Mouse (Mus musculus) limb, embryonic 14.5 days (tissue): ENCODE results near the gene Rgs9. TPM values are rescaled to one million over a fixed set of nuclear protein-coding genes. Genes with fewer than 3 reads are reported as not detected.
A peak's percentile ranks its signal among the peaks of the same experiment; 100 is the strongest.

Experiments
- ATAC-seq: fragments of 200-750 bp; cut with Nextera tagmentation; 2 replicates; pipeline ENCODE4 v1.8.0; 2017; ENCODE audit warnings: low read depth, moderate number of reproducible peaks, moderate TSS enrichment; ENCODE audit not compliant: low FRiP score
- DNase-seq: peaks from one replicate; pipeline ENCODE4 v3.0.0-alpha.2; 2015; ENCODE audit warnings: low spot score
- H3K27ac ChIP-seq: fragments of 300-500 bp; sonication (generic); replicated peaks from 2 replicates; pipeline ENCODE4 v1.5.1; 2014; ENCODE audit warnings: low read depth, mild to moderate bottlenecking, low read length, moderate library complexity, mixed read lengths
- H3K27me3 ChIP-seq: fragments of 300-500 bp; sonication (generic); 2 replicates; pipeline ENCODE4 v1.6.1; 2014; ENCODE audit warnings: low read length, mixed read lengths; ENCODE audit not compliant: control insufficient read depth, insufficient read depth
- H3K36me3 ChIP-seq: fragments of 300-500 bp; sonication (generic); 2 replicates; pipeline ENCODE4 v1.6.1; 2014; ENCODE audit warnings: mild to moderate bottlenecking, low read length, moderate library complexity, mixed read lengths; ENCODE audit not compliant: control insufficient read depth, insufficient read depth
- H3K4me1 ChIP-seq: fragments of 300-500 bp; sonication (generic); 2 replicates; pipeline ENCODE4 v1.6.1; 2014; ENCODE audit warnings: antibody characterized with exemption, low read length, mixed read lengths; ENCODE audit not compliant: control insufficient read depth, insufficient read depth
- H3K4me2 ChIP-seq: fragments of 300-500 bp; sonication (generic); replicated peaks from 2 replicates; pipeline ENCODE4 v1.6.1; 2014; ENCODE audit warnings: low read depth, mild to moderate bottlenecking, low read length, moderate library complexity; ENCODE audit not compliant: severe bottlenecking
- H3K4me3 ChIP-seq: fragments of 300-500 bp; sonication (generic); replicated peaks from 2 replicates; pipeline ENCODE4 v1.5.1; 2014; ENCODE audit warnings: low read length
- H3K9ac ChIP-seq: fragments of 300-500 bp; sonication (generic); 2 replicates; pipeline ENCODE4 v1.6.1; 2014; ENCODE audit warnings: mild to moderate bottlenecking, low read depth, low read length, moderate library complexity; ENCODE audit not compliant: severe bottlenecking
- H3K9me3 ChIP-seq: fragments of 300-500 bp; sonication (generic); 2 replicates; pipeline ENCODE4 v1.6.1; 2016; ENCODE audit warnings: low read length; ENCODE audit not compliant: control insufficient read depth
- POLR2A ChIP-seq: fragments of 200-500 bp; IDR thresholded peaks from 2 replicates; pipeline ENCODE4 v1.8.0; 2012; ENCODE audit warnings: inconsistent platforms, mild to moderate bottlenecking, moderate library complexity, borderline replicate concordance; ENCODE audit not compliant: insufficient read depth, insufficient read length; ENCODE audit errors: extremely low read depth
- WGBS: fragments of 180-500 bp; shearing (Covaris S2); extraction: QIAGEN DNeasy Blood & Tissue Kit; methylation state at CpG from one replicate; pipeline ENCODE4 v1.1.7; 2014; 5-methylcytosine and 5-hydroxymethylcytosine counted together
- polyA plus RNA-seq, 2 experiments: library from polyadenylated mRNA; depleted of rRNA in 1 of 2; stranded (reverse) in 1 of 2; unstranded in 1 of 2; fragments of >200 nt; fragmentation: Nextera tagmentation in 1 of 2; extraction: Ambion mirVana in 1 of 2; gene quantifications; 2 replicates each; pipeline versions ENCODE4 v1.2.1 to v1.2.3; 2012 to 2014

The Rgs9 gene
- polyA plus RNA-seq, 2 experiments: 2.1 to 6.1 TPM

GRCm38 (mm10) chr11:109187631-109188184, 110.2 kb downstream of the Rgs9 start:
- WGBS: 36% methylated on average over 6 of the region's 6 CpGs
- no peaks in the 10 kb centered on the region for H3K27me3 ChIP-seq
- 0 out of 2 replicates have a peak, but pooled peaks cover 3% of the 10 kb centered on the region for H3K4me1 ChIP-seq
- H3K36me3 ChIP-seq: no peaks in the 10 kb centered on the region
- DNase-seq: no peak
- TF ChIP-seq POLR2A: no peak
- no peak overlapping the region for H3K9ac ChIP-seq
- ATAC-seq: no peak
- H3K4me2 ChIP-seq: no peak overlapping the region
- H3K27ac ChIP-seq: no peak overlapping the region
- no peaks in the 10 kb centered on the region for H3K9me3 ChIP-seq
- H3K4me3 ChIP-seq: no peak overlapping the region

DNA sequence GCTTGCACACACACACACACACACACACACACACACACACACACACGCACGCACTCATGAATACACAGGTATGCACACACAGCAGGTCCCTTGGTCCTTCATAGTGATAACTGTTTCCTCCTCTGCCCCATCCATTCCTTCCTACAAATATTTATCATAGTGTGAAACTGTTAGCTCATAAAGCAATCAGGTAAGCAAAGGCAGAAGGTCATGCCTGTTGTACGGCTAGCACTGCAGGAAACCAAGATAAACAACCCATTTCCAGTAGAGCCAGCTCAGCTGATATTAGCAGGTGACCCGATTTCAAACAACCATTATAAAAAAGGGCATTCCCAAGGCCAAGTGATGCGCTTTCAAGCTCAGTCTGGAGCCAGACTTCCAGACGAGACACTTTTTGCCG, 116.8 kb downstream of the Rgs9 start:
- no peak overlapping the region for H3K4me2 ChIP-seq
- no peaks in the 10 kb centered on the region for H3K9me3 ChIP-seq
- 62% methylated on average over 7 of the region's 7 CpGs for WGBS
- H3K36me3 ChIP-seq: no peaks in the 10 kb centered on the region
- ATAC-seq (no peak), DNase-seq (no peak)
- H3K27me3 ChIP-seq: no peaks in the 10 kb centered on the region
- no peak overlapping the region for H3K4me3 ChIP-seq
- no peak overlapping the region for H3K27ac ChIP-seq
- H3K9ac ChIP-seq: no peak overlapping the region
- TF ChIP-seq POLR2A: no peak
- H3K4me1 ChIP-seq: peaks cover 3% of the 10 kb centered on the region; the same call in 1 of the 2 replicates

DNA sequence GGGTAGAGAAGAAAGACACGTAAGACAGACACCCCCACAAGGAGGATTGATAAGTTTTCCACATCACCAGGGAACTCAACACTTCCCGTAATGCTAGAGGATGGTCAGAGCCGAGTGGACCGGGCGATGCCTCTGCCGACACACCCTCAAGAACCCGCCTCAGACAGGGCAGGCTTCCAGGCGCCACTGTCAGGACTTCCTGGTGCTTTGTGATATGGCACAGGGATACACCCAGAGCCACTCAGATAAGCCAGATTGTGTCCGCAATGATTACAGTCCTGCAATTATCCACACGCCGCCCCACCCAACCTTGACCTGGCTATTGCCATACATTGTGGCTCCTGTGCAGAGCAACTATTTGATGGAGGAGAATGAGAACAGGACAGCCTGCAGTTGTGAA, 117.6 kb downstream of the Rgs9 start:
- no peak overlapping the region for H3K4me3 ChIP-seq
- no peaks in the 10 kb centered on the region for H3K27me3 ChIP-seq
- 89% methylated on average over 11 of the region's 11 CpGs for WGBS
- no peak overlapping the region for H3K4me2 ChIP-seq
- H3K4me1 ChIP-seq: peaks cover 3% of the 10 kb centered on the region; the same call in 1 of the 2 replicates
- H3K36me3 ChIP-seq: no peaks in the 10 kb centered on the region
- no peak for TF ChIP-seq POLR2A
- H3K9me3 ChIP-seq: no peaks in the 10 kb centered on the region
- H3K9ac ChIP-seq: no peak overlapping the region
- no peak for ATAC-seq
- H3K27ac ChIP-seq: no peak overlapping the region
- DNase-seq: no peak

- WGBS: 55% methylated on average over 8 of the region's 8 CpGs
- no peaks in the 10 kb centered on the region for H3K27me3 ChIP-seq
- ATAC-seq: no peak
- no peak for TF ChIP-seq POLR2A
- H3K4me3 ChIP-seq: no peak overlapping the region
- no peak overlapping the region for H3K9ac ChIP-seq
- no peaks in the 10 kb centered on the region for H3K9me3 ChIP-seq
- no peak overlapping the region for H3K4me2 ChIP-seq
- no peak overlapping the region for H3K27ac ChIP-seq
- peak; percentile 86 for DNase-seq
- H3K4me1 ChIP-seq: peaks cover 3% of the 10 kb centered on the region; the same call in 1 of the 2 replicates
- no peaks in the 10 kb centered on the region for H3K36me3 ChIP-seq
Observed at GRCm38 (mm10) chr11:109178788-109179518, 119.0 kb downstream of the Rgs9 start.

GRCm38 (mm10) chr11:109175376-109175969, 122.5 kb downstream of the Rgs9 start:
- 60% methylated on average over 8 of the region's 8 CpGs for WGBS
- Histone ChIP-seq H3K9ac (no peak overlapping the region), H3K27me3 (no peaks in the 10 kb centered on the region), H3K9me3 (no peaks in the 10 kb centered on the region), H3K27ac (no peak overlapping the region), H3K4me1 (peaks cover 3% of the 10 kb centered on the region; the same call in 1 of the 2 replicates), H3K4me3 (no peak overlapping the region), H3K4me2 (no peak overlapping the region), H3K36me3 (no peaks in the 10 kb centered on the region)
- TF ChIP-seq POLR2A: no peak
- DNase-seq (no peak), ATAC-seq (no peak)

Other genes starting within 250 kb of the Rgs9 start
- not detected in 2 replicates for gene E030025P04Rik, start 153.8 kb downstream of the Rgs9 start, polyA plus RNA-seq (2012; rRNA removed)
- not detected in 2 replicates for gene E030025P04Rik, start 153.8 kb downstream of the Rgs9 start, polyA plus RNA-seq (2014; fragmentation: Nextera tagmentation; extraction: Ambion mirVana)
- gene Gna13, start 64.7 kb upstream of the Rgs9 start, polyA plus RNA-seq (2012; rRNA removed): 24.8 and 28.7 TPM in 2 replicates
- 26.2 and 28.3 TPM in 2 replicates for gene Gna13, start 64.7 kb upstream of the Rgs9 start, polyA plus RNA-seq (2014; fragmentation: Nextera tagmentation; extraction: Ambion mirVana)
- gene 9930022D16Rik, start 115.8 kb upstream of the Rgs9 start, polyA plus RNA-seq (2012; rRNA removed): 0.03 TPM in 1 of 2 replicates, not detected in the other
- gene 9930022D16Rik, start 115.8 kb upstream of the Rgs9 start, polyA plus RNA-seq (2014; fragmentation: Nextera tagmentation; extraction: Ambion mirVana): not detected in 2 replicates
- gene Amz2, start 127.8 kb upstream of the Rgs9 start, polyA plus RNA-seq (2012; rRNA removed): 88.0 and 88.2 TPM in 2 replicates
- 43.6 and 50.8 TPM in 2 replicates for gene Amz2, start 127.8 kb upstream of the Rgs9 start, polyA plus RNA-seq (2014; fragmentation: Nextera tagmentation; extraction: Ambion mirVana)
- 5.3 TPM in 2 replicates for gene Arsg, start 175.2 kb upstream of the Rgs9 start, polyA plus RNA-seq (2012; rRNA removed)
- gene Arsg, start 175.2 kb upstream of the Rgs9 start, polyA plus RNA-seq (2014; fragmentation: Nextera tagmentation; extraction: Ambion mirVana): 3.2 and 5.4 TPM in 2 replicates
- gene Slc16a6, start 175.5 kb upstream of the Rgs9 start, polyA plus RNA-seq (2012; rRNA removed): 2.9 and 3.3 TPM in 2 replicates
- 5.3 and 5.9 TPM in 2 replicates for gene Slc16a6, start 175.5 kb upstream of the Rgs9 start, polyA plus RNA-seq (2014; fragmentation: Nextera tagmentation; extraction: Ambion mirVana)